Mouse (Mus musculus) forebrain, embryonic 15.5 days (tissue): Measurements from ENCODE around the gene Sbpl. TPM values are rescaled to one million over a fixed set of nuclear protein-coding genes. Genes with fewer than 3 reads are reported as not detected.

ENCODE experiments used
- ATAC-seq: fragments of 200-750 bp; cut with Nextera tagmentation; replicated peaks from 2 replicates; pipeline ENCODE4 v1.8.0; 2017; ENCODE audit warnings: mild to moderate bottlenecking, moderate TSS enrichment, moderate library complexity
- H3K27ac ChIP-seq: fragments of 300-500 bp; sonication (generic); replicated peaks from 2 replicates; pipeline ENCODE4 v1.5.1; 2015; ENCODE audit warnings: mild to moderate bottlenecking, inconsistent platforms
- H3K27me3 ChIP-seq: fragments of 300-500 bp; sonication (generic); 2 replicates; pipeline ENCODE4 v1.6.1; 2015; ENCODE audit warnings: inconsistent platforms
- H3K36me3 ChIP-seq: fragments of 300-500 bp; sonication (generic); 2 replicates; pipeline ENCODE4 v1.6.1; 2015; ENCODE audit warnings: mild to moderate bottlenecking, inconsistent platforms
- H3K4me1 ChIP-seq: fragments of 300-500 bp; sonication (generic); 2 replicates; pipeline ENCODE4 v1.6.1; 2015; ENCODE audit warnings: inconsistent platforms
- H3K4me2 ChIP-seq: fragments of 300-500 bp; sonication (generic); replicated peaks from 2 replicates; pipeline ENCODE4 v1.6.1; 2015; ENCODE audit warnings: mild to moderate bottlenecking, inconsistent platforms
- H3K4me3 ChIP-seq: fragments of 300-500 bp; sonication (generic); 2 replicates; pipeline ENCODE4 v1.5.1; 2015; ENCODE audit warnings: mild to moderate bottlenecking, inconsistent platforms
- H3K9ac ChIP-seq: fragments of 300-500 bp; sonication (generic); replicated peaks from 2 replicates; pipeline ENCODE4 v1.6.1; 2015; ENCODE audit warnings: mild to moderate bottlenecking, inconsistent platforms
- H3K9me3 ChIP-seq: fragments of 300-500 bp; sonication (generic); 2 replicates; pipeline ENCODE4 v1.6.1; 2016; ENCODE audit warnings: inconsistent platforms
- WGBS: fragments of 180-500 bp; shearing (Covaris S2); methylation state at CpG from one replicate; pipeline ENCODE4 v1.1.7; 2015; ENCODE audit warnings: mixed read lengths; 5-methylcytosine and 5-hydroxymethylcytosine counted together
- polyA plus RNA-seq: library from polyadenylated mRNA; unstranded; fragments of >200 nt; fragmentation: Nextera tagmentation; extraction: Ambion mirVana; gene quantifications from 2 replicates; pipeline ENCODE4 v1.2.1, GENCODE M21; 2015

Gene Sbpl
- polyA plus RNA-seq = not detected in 2 replicates

DNA sequence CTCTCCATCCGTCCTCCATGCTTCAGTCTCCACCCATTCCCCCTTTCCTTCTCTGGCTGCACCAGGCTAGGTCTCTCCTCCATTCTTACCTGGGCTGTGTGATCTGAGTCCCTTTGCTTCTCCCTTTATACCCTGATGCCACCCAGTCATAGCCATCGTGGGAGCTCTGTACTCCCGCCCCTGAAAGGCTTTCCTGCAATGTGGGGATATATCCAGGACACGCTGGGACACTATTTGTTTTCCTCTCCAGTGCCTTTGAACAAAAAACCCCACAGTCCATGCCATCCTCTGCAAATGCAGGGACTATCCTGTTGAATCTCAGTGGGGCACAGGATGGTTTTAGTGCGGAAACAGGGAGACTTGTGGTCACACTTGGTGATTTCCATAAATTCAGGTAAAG lies at the start of gene Sbpl:
Gene Sbpl, minus strand, starts transcription at position 101 of the 400 bp plus-strand sequence.
- no peaks in the 10 kb centered on the region for H3K36me3 ChIP-seq
- no peaks in the 10 kb centered on the region for H3K9me3 ChIP-seq
- H3K4me1 ChIP-seq = no peaks in the 10 kb centered on the region
- no peak within 1 kb of the TSS for H3K4me3 ChIP-seq
- no peak within 1 kb of the TSS for H3K4me2 ChIP-seq
- no peak within 1 kb of the TSS for H3K27ac ChIP-seq
- 75% methylated on average over 5 of the region's 5 CpGs for WGBS
- ATAC-seq = no peak
- no peak within 1 kb of the TSS for H3K9ac ChIP-seq
- H3K27me3 ChIP-seq = no peaks in the 10 kb centered on the region

DNA sequence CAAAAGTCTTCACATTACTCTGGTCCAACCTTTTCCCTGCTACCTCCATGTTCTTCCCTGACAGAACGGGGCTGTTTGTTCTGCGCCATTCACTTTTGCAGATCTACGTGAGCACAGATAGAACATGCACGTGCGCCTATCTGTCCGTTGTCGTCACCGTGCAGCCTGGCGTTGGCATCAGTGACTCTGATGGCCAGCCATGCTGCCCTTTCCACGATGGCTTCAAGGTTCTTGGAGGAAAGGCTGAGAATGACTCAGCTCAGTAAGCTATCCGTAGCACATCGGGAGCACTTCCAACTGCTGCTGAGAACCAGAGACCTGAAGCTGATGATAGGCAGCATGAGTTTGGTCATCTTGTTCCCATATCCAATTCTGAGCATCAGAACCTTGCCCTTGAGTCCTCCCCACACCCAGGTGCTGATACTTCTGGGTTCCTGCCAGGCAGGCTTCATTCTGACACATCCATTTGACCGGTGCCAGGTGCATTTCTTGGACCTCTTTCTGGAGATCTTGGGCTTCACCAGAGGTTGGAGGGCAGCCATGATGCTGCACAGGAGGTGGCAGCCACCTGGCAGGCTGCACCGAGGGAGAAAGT lies 49.1 kb upstream of the Sbpl start:
- WGBS = 93% methylated on average over 14 of the region's 14 CpGs
- no peak for ATAC-seq
- Histone ChIP-seq H3K4me2 (no peak overlapping the region), H3K9me3 (no peaks in the 10 kb centered on the region), H3K4me3 (no peak overlapping the region), H3K36me3 (no peaks in the 10 kb centered on the region), H3K4me1 (no peaks in the 10 kb centered on the region), H3K27ac (no peak overlapping the region), H3K27me3 (no peaks in the 10 kb centered on the region), H3K9ac (no peak overlapping the region)

DNA sequence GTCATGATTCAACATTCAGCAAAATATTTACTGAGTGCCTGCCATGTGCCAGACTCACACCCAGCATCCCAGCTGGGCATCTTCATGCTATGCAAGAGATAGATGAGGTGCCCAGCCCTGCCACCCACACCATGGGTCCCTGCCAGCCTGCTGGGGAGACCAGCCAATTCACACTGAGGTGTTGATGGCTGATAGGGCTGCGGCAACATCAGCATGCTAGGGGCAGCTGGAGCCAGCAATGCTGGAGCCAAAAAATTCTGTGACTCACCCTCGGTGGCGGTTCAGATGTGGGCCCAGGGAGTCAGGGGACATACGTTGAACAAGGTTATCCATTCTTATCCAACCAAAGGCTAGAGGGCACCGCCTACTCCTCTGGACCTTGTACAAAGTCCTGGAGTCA lies 45.3 kb upstream of the Sbpl start:
- Histone ChIP-seq H3K4me2 (no peak overlapping the region), H3K27ac (no peak overlapping the region), H3K27me3 (no peaks in the 10 kb centered on the region), H3K9ac (no peak overlapping the region), H3K4me3 (no peak overlapping the region), H3K9me3 (no peaks in the 10 kb centered on the region), H3K4me1 (no peaks in the 10 kb centered on the region), H3K36me3 (no peaks in the 10 kb centered on the region)
- ATAC-seq = no peak
- 73% methylated on average over 5 of the region's 5 CpGs for WGBS

DNA sequence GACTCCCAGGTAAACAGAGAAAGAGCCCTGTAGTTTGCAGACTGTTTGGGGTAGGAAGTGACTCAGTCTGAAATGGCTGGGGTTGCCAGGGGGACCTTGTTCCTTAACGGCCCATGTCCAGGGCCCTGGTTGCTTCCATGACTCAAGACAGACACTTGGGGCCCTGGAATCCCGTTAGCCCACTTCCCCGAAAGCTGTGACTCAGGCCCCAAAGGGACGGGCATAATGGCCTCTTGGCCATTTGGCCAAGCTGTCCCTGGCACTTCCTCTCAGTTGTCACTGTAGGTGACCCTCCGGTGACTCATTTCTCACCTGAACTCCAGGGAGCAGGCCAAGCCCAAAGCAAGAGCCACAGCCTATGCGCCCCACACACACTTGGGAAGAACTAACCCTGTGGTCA lies 43.3 kb upstream of the Sbpl start:
- 82% methylated on average over 6 of the region's 6 CpGs for WGBS
- Histone ChIP-seq H3K4me1 (peaks cover 4% of the 10 kb centered on the region; the same call in 1 of the 2 replicates), H3K27ac (no peak overlapping the region), H3K4me3 (no peak overlapping the region), H3K9me3 (no peaks in the 10 kb centered on the region), H3K4me2 (no peak overlapping the region), H3K9ac (no peak overlapping the region), H3K36me3 (no peaks in the 10 kb centered on the region), H3K27me3 (no peaks in the 10 kb centered on the region)
- ATAC-seq = no peak

DNA sequence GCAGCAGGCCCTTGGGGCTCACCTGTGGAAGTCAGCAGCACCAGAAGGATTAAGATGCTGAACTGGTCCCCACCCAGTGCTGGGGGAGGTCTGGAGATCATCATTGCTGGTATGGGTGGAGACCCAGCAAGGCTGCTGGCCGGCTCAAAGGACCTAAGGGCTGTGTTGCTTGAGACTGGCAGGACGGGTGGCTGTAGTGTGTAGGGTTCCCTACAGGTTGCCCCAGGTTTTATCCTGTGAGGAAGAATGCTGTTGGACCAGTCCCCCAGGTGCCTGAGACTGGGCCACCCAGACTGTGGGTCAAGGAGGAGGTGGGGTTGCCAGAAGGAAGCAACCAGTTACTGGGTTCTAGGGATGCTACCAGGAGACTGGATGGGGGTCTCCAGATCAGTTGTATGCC lies 42.8 kb upstream of the Sbpl start, which contains the start of gene Prss22:
Gene Prss22, minus strand, starts transcription at position 200 of the 400 bp plus-strand sequence.
- Histone ChIP-seq H3K36me3 (no peaks in the 10 kb centered on the region), H3K27ac (no peak within 1 kb of the TSS), H3K27me3 (no peaks in the 10 kb centered on the region), H3K4me3 (no peak within 1 kb of the TSS), H3K4me1 (peaks cover 9% of the 10 kb centered on the region; the same call in 1 of the 2 replicates), H3K9me3 (no peaks in the 10 kb centered on the region), H3K4me2 (no peak within 1 kb of the TSS), H3K9ac (no peak within 1 kb of the TSS)
- WGBS = 77% methylated on average over 2 of the region's 2 CpGs
- ATAC-seq = no peak

DNA sequence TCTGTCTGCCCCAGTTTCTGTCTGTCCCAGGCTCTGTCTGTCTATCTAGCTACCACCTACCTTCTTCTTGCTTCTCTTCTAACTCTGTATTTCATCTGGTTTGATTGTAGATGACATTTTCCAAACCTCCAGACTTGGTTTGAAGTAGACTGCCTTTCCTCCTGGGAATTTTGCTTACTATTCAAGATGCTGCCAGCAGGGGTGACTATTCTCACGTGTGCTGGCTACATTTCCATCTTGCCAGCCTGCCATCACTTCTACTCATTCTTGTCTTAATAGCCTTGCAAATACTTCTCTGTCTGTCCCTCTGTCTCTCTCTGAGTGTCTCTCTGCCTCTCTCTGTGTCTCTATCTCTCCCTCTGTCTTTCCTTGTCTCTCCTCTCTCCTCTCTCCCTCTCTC lies 40.3 kb upstream of the Sbpl start:
- 21% methylated on average over 1 of the region's 1 CpGs for WGBS
- no peak overlapping the region for H3K4me3 ChIP-seq
- H3K27ac ChIP-seq = no peak overlapping the region
- H3K9ac ChIP-seq = no peak overlapping the region
- no peaks in the 10 kb centered on the region for H3K36me3 ChIP-seq
- peaks cover 9% of the 10 kb centered on the region; the same call in 1 of the 2 replicates for H3K4me1 ChIP-seq
- H3K27me3 ChIP-seq = no peaks in the 10 kb centered on the region
- no peaks in the 10 kb centered on the region for H3K9me3 ChIP-seq
- no peak for ATAC-seq
- no peak overlapping the region for H3K4me2 ChIP-seq

DNA sequence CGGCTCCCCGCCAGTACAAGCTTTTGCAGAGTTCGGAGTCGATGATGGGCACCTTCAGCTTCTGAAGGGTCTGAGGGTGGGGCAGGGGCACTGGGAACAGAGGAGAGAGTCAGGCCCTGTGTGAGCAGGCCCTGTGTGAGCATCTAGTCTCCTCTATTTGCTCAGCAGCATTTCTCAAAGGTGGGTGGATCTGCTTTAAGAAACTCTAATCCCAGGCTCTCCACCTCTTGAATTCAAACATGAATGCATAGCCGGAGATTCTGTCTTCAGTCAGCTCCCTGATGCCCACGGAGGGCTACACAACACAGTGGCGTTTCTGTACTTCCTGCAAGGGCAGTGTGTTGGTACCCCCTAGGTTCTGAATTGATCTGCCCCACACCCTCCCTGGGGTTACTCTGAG lies 39.6 kb upstream of the Sbpl start:
- H3K36me3 ChIP-seq = no peaks in the 10 kb centered on the region
- no peak overlapping the region for H3K4me3 ChIP-seq
- H3K4me1 ChIP-seq = peaks cover 9% of the 10 kb centered on the region; the same call in 1 of the 2 replicates
- H3K4me2 ChIP-seq = no peak overlapping the region
- no peaks in the 10 kb centered on the region for H3K27me3 ChIP-seq
- H3K9me3 ChIP-seq = no peaks in the 10 kb centered on the region
- no peak overlapping the region for H3K27ac ChIP-seq
- WGBS = 67% methylated on average over 7 of the region's 7 CpGs
- ATAC-seq = no peak
- H3K9ac ChIP-seq = no peak overlapping the region

DNA sequence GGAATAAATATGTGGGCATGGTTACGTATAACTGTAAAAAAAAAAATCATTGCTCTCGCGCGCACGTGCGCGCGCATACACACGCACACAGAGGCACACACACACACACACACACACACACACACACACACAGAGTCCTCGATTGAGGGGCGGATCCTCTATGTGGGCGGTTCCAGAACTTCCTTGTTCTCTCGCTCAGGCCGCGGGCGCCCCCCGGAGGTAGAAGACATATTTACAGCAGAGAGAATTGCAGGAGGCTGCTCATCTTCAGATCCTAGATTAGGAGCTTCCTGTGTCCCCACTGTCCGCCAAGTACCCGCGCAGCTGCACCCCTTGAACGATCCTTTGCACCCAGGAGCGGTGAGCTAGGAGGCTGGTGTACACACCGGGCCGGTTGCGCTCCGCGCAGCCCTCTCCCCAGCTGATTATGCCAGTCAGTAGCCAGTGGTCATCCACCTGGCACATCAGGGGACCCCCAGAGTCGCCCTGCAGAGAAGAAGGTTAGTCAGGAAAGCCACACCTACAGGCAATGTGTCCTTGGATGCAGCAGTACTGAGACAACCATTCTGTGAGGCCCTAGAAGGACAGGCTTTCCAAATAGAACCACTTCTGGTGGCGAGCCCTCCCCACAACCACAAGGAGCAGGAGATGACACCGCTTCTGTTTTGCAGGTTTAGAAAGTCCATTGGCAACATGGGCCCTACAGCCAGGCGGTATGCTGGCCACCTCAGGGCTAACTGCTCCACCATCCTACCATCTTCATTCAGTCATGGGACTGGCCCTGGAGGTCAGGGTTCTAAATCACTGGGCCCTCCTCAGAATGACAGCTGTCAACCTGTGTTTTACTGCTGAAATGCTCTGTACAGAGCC lies 38.7 kb upstream of the Sbpl start:
- H3K9ac ChIP-seq = peak overlapping the region; percentile 64
- peak overlapping the region; percentile 55 for H3K4me2 ChIP-seq
- no peak overlapping the region for H3K27ac ChIP-seq
- H3K4me1 ChIP-seq = peaks cover 9% of the 10 kb centered on the region; the same call in 1 of the 2 replicates
- peak overlapping the region; percentile 35 for H3K4me3 ChIP-seq
- peak; percentile 81 for ATAC-seq
- no peaks in the 10 kb centered on the region for H3K36me3 ChIP-seq
- WGBS = 10% methylated on average over 31 of the region's 31 CpGs
- H3K9me3 ChIP-seq = no peaks in the 10 kb centered on the region
- H3K27me3 ChIP-seq = no peaks in the 10 kb centered on the region

DNA sequence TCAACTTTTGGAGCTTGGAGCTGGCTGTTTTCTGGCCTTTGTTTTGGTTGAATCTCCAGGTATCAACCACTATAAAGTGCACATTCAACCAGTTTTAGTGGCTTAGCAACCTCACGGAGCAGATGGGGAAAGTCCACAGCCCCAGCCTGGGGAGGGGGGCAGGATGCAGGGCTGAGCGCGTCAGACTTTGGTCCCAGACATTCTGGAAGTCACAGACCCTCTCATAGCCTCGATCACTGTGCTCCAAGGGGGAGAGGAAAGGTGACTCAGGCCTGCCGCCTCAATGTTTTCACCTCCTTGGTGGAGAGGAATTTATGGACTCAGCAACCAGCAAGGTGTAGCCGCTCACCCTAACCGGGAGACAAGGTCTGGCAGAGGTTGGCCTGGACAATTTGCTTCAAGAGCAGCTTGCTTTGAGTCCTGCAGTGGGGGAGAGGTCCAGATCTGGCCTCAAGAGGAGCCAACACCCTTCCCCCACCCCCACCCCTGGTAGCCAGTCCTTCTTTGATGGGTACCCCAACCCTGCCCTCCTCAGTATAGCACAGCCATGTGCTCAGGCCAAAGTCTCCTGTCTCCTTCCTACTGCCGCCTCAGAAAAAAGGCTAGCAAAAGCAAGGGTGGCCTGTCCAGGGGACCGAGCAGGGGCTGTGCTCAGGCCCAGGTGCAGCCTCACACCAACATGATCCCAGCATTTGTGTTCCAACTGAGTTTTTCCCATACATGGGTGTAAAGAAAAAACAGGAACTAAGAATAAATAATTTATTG lies 37.9 kb upstream of the Sbpl start:
- peak overlapping the region; percentile 35 for H3K4me3 ChIP-seq
- H3K4me2 ChIP-seq = peak overlapping the region; percentile 55
- H3K27ac ChIP-seq = no peak overlapping the region
- WGBS = 67% methylated on average over 9 of the region's 9 CpGs
- peaks cover 9% of the 10 kb centered on the region; the same call in 1 of the 2 replicates for H3K4me1 ChIP-seq
- peak; percentile 73 for ATAC-seq
- no peaks in the 10 kb centered on the region for H3K36me3 ChIP-seq
- peak overlapping the region; percentile 23; the same call in 1 of the 2 replicates for H3K9ac ChIP-seq
- H3K9me3 ChIP-seq = no peaks in the 10 kb centered on the region
- H3K27me3 ChIP-seq = no peaks in the 10 kb centered on the region

DNA sequence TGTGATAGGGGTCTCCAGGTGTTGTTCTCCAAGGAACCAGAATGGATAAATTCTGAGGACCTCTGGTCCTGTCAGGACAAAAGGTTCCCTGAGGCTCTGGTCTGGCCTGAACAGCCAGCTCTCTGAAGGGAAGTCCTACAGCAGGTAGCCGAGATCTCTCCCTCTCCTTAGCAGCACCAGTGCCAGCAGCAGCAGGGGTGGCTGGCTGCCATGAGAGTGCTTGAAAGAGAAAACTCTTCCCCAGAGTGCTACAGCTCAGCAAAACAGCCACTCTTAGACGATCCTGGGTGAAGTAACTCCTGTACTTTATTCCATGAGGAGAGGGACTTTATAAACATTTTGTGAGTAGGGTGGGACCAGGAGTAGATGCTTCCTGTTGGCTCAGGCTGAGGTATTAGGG lies 34.7 kb upstream of the Sbpl start:
- Histone ChIP-seq H3K4me2 (no peak overlapping the region), H3K27ac (no peak overlapping the region), H3K9me3 (no peaks in the 10 kb centered on the region), H3K9ac (no peak overlapping the region), H3K4me3 (no peak overlapping the region), H3K27me3 (no peaks in the 10 kb centered on the region), H3K4me1 (peaks cover 9% of the 10 kb centered on the region; the same call in 1 of the 2 replicates), H3K36me3 (no peaks in the 10 kb centered on the region)
- no peak for ATAC-seq
- 44% methylated on average over 2 of the region's 2 CpGs for WGBS

DNA sequence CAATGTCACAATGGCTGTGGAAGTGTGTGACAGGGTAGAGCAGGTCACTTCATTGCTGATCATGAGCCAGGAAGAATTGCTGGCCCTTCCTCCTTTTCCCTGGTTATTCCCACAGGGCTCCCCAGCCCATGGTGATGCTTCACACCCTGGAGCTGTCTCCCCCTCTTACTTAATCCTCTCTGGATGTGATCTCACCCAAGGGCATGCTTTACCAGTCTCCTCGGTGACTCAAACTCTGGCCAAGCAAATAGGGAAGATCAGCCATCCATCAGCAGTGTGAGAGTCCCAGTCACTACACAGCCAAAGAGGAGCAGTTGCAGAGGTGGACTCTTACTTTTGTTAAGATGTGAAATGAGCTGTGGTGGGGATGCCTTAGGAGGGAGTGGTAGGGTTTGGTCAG lies 29.9 kb upstream of the Sbpl start:
- no peak overlapping the region for H3K9ac ChIP-seq
- H3K36me3 ChIP-seq = no peaks in the 10 kb centered on the region
- H3K27ac ChIP-seq = no peak overlapping the region
- ATAC-seq = no peak
- H3K4me3 ChIP-seq = no peak overlapping the region
- no peaks in the 10 kb centered on the region for H3K9me3 ChIP-seq
- H3K4me1 ChIP-seq = no peaks in the 10 kb centered on the region
- H3K4me2 ChIP-seq = no peak overlapping the region
- 92% methylated on average over 1 of the region's 1 CpGs for WGBS
- no peaks in the 10 kb centered on the region for H3K27me3 ChIP-seq

DNA sequence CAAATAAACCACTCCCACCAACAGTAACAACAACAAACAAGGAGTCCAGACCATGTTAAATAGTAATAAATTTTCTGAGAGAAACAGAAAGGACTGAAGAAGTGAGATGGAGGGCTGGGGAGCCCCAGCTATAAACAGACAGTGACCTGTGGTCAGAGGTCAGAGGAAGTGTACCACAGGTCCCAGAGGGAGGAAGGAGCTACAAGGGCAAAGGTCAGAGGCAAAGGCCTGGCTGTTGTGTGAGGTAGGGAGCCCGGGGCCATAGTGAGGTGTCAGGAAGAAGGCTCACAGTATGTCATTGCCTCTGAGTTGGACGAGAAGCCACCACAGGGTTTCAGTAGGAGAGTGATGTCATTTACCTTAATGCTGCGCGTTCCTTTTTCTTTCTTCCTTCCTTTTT lies 27.8 kb upstream of the Sbpl start:
- H3K36me3 ChIP-seq = no peaks in the 10 kb centered on the region
- H3K9ac ChIP-seq = no peak overlapping the region
- no peaks in the 10 kb centered on the region for H3K9me3 ChIP-seq
- 68% methylated on average over 4 of the region's 4 CpGs for WGBS
- H3K4me1 ChIP-seq = no peaks in the 10 kb centered on the region
- H3K4me2 ChIP-seq = no peak overlapping the region
- ATAC-seq = no peak
- H3K4me3 ChIP-seq = no peak overlapping the region
- no peaks in the 10 kb centered on the region for H3K27me3 ChIP-seq
- H3K27ac ChIP-seq = no peak overlapping the region
